Mouse (Mus musculus) natural killer cell, adult 2 months (primary cell): ENCODE results near the gene Islr.

Experiments
- DNase-seq, 2 experiments: peaks; one replicate each; pipeline ENCODE4 v3.0.0; 2022; ENCODE audit warnings: low spot score in 2 of 2

Islr gene

DNA sequence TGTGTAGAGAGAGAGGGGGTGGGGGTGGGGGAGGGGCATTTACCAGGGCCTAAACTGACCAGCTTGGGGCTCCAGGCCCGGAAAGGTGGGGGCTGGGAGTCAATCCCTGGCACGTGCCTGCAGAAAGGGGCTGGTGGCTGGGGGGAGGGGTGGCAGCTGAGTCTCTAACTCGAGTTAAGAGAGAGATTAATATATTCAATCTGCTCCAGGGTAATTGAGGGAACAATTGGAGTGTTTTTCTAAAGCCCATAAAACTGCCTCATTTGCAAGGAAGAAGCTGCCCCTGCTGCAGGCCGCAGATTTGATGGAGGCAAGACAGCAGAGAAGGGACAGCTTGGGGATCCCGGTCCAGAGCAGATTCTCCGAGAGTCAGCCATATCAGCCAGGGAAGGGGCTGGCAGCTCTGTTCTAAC, 91.2 kb downstream of the Islr start:
- DNase-seq: no peak

DNA sequence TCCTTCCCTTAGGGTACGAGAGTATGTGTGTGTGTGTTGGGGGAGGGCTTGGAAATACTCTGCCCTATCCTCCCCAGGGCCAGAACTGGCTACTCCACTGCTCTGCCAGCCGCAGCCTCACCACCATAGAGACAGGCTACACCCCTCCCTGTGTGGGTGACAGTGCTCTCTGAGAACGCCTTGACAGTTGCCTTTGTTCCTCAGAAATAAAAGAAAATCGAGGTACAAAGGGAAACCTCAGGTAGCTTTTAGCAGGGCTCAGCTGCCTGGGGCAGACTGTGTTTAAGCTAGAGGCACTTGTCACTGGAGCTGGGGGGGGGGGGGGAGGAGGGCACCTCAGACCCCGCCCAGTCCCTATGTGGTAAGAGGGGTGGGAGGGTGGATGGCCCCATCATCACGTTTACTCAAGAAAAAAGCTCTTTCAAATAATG, 91.8 kb downstream of the Islr start:
- peak in 1 of 2 experiments; percentile 5 for DNase-seq

- DNase-seq: no peak
Measured at GRCm38 (mm10) chr9:58111431-58111830, 92.7 kb downstream of the Islr start.

DNA sequence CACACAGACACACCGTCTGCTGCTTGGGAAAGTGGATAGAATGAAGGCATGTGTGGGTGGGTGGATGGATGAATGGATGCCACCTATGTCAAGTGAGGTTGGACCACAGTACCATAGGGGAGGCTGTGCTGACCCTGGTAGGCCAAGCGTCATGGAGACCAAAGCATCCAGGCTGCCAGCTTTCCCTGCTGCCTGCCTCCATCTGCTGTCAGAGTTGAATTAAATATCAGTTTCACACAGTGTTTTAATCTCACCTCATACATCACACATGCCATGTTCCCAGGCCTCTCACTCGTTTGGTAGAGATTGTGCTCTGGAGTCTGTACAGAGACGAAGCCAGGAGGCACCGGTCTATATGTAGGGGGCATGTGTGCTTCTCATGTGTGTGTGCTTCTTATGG, 93.3 kb downstream of the Islr start:
- DNase-seq: no peak

- DNase-seq: no peak
Measured at GRCm38 (mm10) chr9:58107494-58107893, 96.6 kb downstream of the Islr start.
